Mouse (Mus musculus) midbrain, embryonic 15.5 days (tissue): ENCODE data around the gene Slc39a9. TPM values are rescaled to one million over a fixed set of nuclear protein-coding genes. Genes with fewer than 3 reads are reported as not detected.

Source experiments
- ATAC-seq: fragments of 200-750 bp; cut with Nextera tagmentation; replicated peaks from 2 replicates; pipeline ENCODE4 v1.8.0; 2017; ENCODE audit warnings: moderate TSS enrichment
- H3K27ac ChIP-seq: fragments of 300-500 bp; sonication (generic); 2 replicates; pipeline ENCODE4 v1.5.1; 2015; ENCODE audit warnings: mild to moderate bottlenecking, inconsistent platforms
- H3K27me3 ChIP-seq: fragments of 300-500 bp; sonication (generic); replicated peaks from 2 replicates; pipeline ENCODE4 v1.6.1; 2015; ENCODE audit warnings: inconsistent platforms
- H3K36me3 ChIP-seq: fragments of 300-500 bp; sonication (generic); replicated peaks from 2 replicates; pipeline ENCODE4 v1.6.1; 2015; ENCODE audit warnings: inconsistent platforms
- H3K4me1 ChIP-seq: fragments of 300-500 bp; sonication (generic); 2 replicates; pipeline ENCODE4 v1.6.1; 2015; ENCODE audit warnings: inconsistent platforms
- H3K4me2 ChIP-seq: fragments of 300-500 bp; sonication (generic); 2 replicates; pipeline ENCODE4 v1.6.1; 2015; ENCODE audit warnings: inconsistent platforms, mild to moderate bottlenecking, moderate library complexity
- H3K4me3 ChIP-seq: fragments of 300-500 bp; sonication (generic); 2 replicates; pipeline ENCODE4 v1.5.1; 2015; ENCODE audit warnings: mild to moderate bottlenecking, inconsistent platforms
- H3K9ac ChIP-seq: fragments of 300-500 bp; sonication (generic); 2 replicates; pipeline ENCODE4 v1.6.1; 2015; ENCODE audit warnings: mild to moderate bottlenecking, inconsistent platforms
- H3K9me3 ChIP-seq: fragments of 300-500 bp; sonication (generic); 2 replicates; pipeline ENCODE4 v1.6.1; 2016; ENCODE audit warnings: inconsistent platforms
- WGBS: fragments of 180-500 bp; shearing (Covaris S2); methylation state at CpG from one replicate; pipeline ENCODE4 v1.1.7; 2015; ENCODE audit warnings: mixed read lengths; 5-methylcytosine and 5-hydroxymethylcytosine counted together
- polyA plus RNA-seq: library from polyadenylated mRNA; unstranded; fragments of >200 nt; fragmentation: Nextera tagmentation; extraction: Ambion mirVana; gene quantifications from 2 replicates; pipeline ENCODE4 v1.2.1, GENCODE M21; 2015

Slc39a9 gene
- polyA plus RNA-seq, 1 experiment from 2014 or later: 27.5 TPM

- 93% methylated on average over 5 of the region's 5 CpGs for WGBS
- H3K9ac ChIP-seq: no peak overlapping the region
- H3K27me3 ChIP-seq: peaks cover 10% of the 10 kb centered on the region
- no peaks in the 10 kb centered on the region for H3K9me3 ChIP-seq
- no peak for ATAC-seq
- H3K4me1 ChIP-seq: no peaks in the 10 kb centered on the region
- H3K4me2 ChIP-seq: no peak overlapping the region
- no peaks in the 10 kb centered on the region for H3K36me3 ChIP-seq
- no peak overlapping the region for H3K4me3 ChIP-seq
- H3K27ac ChIP-seq: no peak overlapping the region
Observed at GRCm38 (mm10) chr12:80698526-80699143, 55.0 kb downstream of the Slc39a9 start.

- Histone ChIP-seq H3K27ac (no peak overlapping the region), H3K4me3 (no peak overlapping the region)
Observed at GRCm38 (mm10) chr12:80699144-80699531, 55.5 kb downstream of the Slc39a9 start.

GRCm38 (mm10) chr12:80701332-80701731 is 57.6 kb downstream of the Slc39a9 start:
- WGBS: 82% methylated on average over 7 of the region's 7 CpGs
- ATAC-seq: no peak

More at GRCm38 (mm10) chr12:80699144-80699531, 55.5 kb downstream of the Slc39a9 start:
- H3K9ac ChIP-seq: no peak overlapping the region
- no peaks in the 10 kb centered on the region for H3K36me3 ChIP-seq
- 0 out of 2 replicates have a peak, but pooled peaks cover 5% of the 10 kb centered on the region for H3K27me3 ChIP-seq
- no peak for ATAC-seq
- H3K9me3 ChIP-seq: no peaks in the 10 kb centered on the region
- WGBS: 70% methylated on average over 2 of the region's 2 CpGs
- no peak overlapping the region for H3K4me2 ChIP-seq
- no peaks in the 10 kb centered on the region for H3K4me1 ChIP-seq

GRCm38 (mm10) chr12:80706208-80706914 is 62.7 kb downstream of the Slc39a9 start:
- H3K4me2 ChIP-seq: no peak overlapping the region
- no peaks in the 10 kb centered on the region for H3K36me3 ChIP-seq
- H3K27me3 ChIP-seq: no peaks in the 10 kb centered on the region
- H3K4me3 ChIP-seq: no peak overlapping the region
- H3K4me1 ChIP-seq: no peaks in the 10 kb centered on the region; the same call in 1 of the 2 replicates
- no peak for ATAC-seq
- WGBS: 59% methylated on average over 11 of the region's 11 CpGs
- H3K27ac ChIP-seq: no peak overlapping the region
- no peaks in the 10 kb centered on the region for H3K9me3 ChIP-seq
- H3K9ac ChIP-seq: no peak overlapping the region

More at GRCm38 (mm10) chr12:80701332-80701731, 57.6 kb downstream of the Slc39a9 start:
- Histone ChIP-seq H3K27ac (no peak overlapping the region), H3K4me3 (no peak overlapping the region), H3K9me3 (no peaks in the 10 kb centered on the region), H3K4me2 (no peak overlapping the region), H3K9ac (no peak overlapping the region), H3K36me3 (no peaks in the 10 kb centered on the region), H3K4me1 (no peaks in the 10 kb centered on the region), H3K27me3 (no peaks in the 10 kb centered on the region)

GRCm38 (mm10) chr12:80706915-80707604 is 63.4 kb downstream of the Slc39a9 start:
- Histone ChIP-seq H3K27me3 (no peaks in the 10 kb centered on the region), H3K4me2 (no peak overlapping the region), H3K9ac (no peak overlapping the region), H3K9me3 (no peaks in the 10 kb centered on the region), H3K36me3 (no peaks in the 10 kb centered on the region), H3K27ac (no peak overlapping the region), H3K4me3 (no peak overlapping the region), H3K4me1 (no peaks in the 10 kb centered on the region; the same call in 1 of the 2 replicates)
- no peak for ATAC-seq
- 45% methylated on average over 6 of the region's 6 CpGs for WGBS

- H3K36me3 ChIP-seq: no peaks in the 10 kb centered on the region
- WGBS: 76% methylated on average over 6 of the region's 6 CpGs
- H3K4me2 ChIP-seq: no peak overlapping the region
- H3K27ac ChIP-seq: no peak overlapping the region
- ATAC-seq: no peak
- no peak overlapping the region for H3K4me3 ChIP-seq
- H3K27me3 ChIP-seq: no peaks in the 10 kb centered on the region
- no peaks in the 10 kb centered on the region for H3K9me3 ChIP-seq
- no peak overlapping the region for H3K9ac ChIP-seq
- no peaks in the 10 kb centered on the region for H3K4me1 ChIP-seq
Observed at GRCm38 (mm10) chr12:80715915-80716314, 72.2 kb downstream of the Slc39a9 start.

- H3K36me3 ChIP-seq: no peaks in the 10 kb centered on the region
- H3K4me3 ChIP-seq: no peak overlapping the region
- no peak overlapping the region for H3K4me2 ChIP-seq
- H3K27me3 ChIP-seq: no peaks in the 10 kb centered on the region
- H3K9me3 ChIP-seq: no peaks in the 10 kb centered on the region
- no peak for ATAC-seq
- H3K4me1 ChIP-seq: no peaks in the 10 kb centered on the region
- H3K9ac ChIP-seq: no peak overlapping the region
- H3K27ac ChIP-seq: no peak overlapping the region
- 71% methylated on average over 2 of the region's 2 CpGs for WGBS
Observed at GRCm38 (mm10) chr12:80719141-80719540, 75.5 kb downstream of the Slc39a9 start.

GRCm38 (mm10) chr12:80720507-80720906 is 76.8 kb downstream of the Slc39a9 start:
- Histone ChIP-seq H3K36me3 (no peaks in the 10 kb centered on the region), H3K4me3 (no peak overlapping the region), H3K27ac (no peak overlapping the region), H3K4me2 (no peak overlapping the region), H3K9me3 (no peaks in the 10 kb centered on the region), H3K4me1 (no peaks in the 10 kb centered on the region), H3K27me3 (no peaks in the 10 kb centered on the region), H3K9ac (no peak overlapping the region)
- WGBS: 28% methylated on average over 12 of the region's 12 CpGs
- no peak for ATAC-seq

- Histone ChIP-seq H3K9ac (no peak overlapping the region), H3K4me3 (no peak overlapping the region), H3K9me3 (no peaks in the 10 kb centered on the region), H3K27ac (no peak overlapping the region), H3K36me3 (no peaks in the 10 kb centered on the region), H3K4me2 (no peak overlapping the region), H3K4me1 (no peaks in the 10 kb centered on the region), H3K27me3 (no peaks in the 10 kb centered on the region)
- no peak for ATAC-seq
- WGBS: 87% methylated on average over 15 of the region's 15 CpGs
Observed at GRCm38 (mm10) chr12:80721458-80721857, 77.8 kb downstream of the Slc39a9 start.

- no peaks in the 10 kb centered on the region for H3K9me3 ChIP-seq
- no peak overlapping the region for H3K4me2 ChIP-seq
- H3K27me3 ChIP-seq: no peaks in the 10 kb centered on the region
- H3K27ac ChIP-seq: no peak overlapping the region
- ATAC-seq: no peak
- no peak overlapping the region for H3K4me3 ChIP-seq
- H3K9ac ChIP-seq: no peak overlapping the region
- WGBS: 28% methylated on average over 10 of the region's 10 CpGs
- no peaks in the 10 kb centered on the region for H3K36me3 ChIP-seq
- H3K4me1 ChIP-seq: no peaks in the 10 kb centered on the region
Observed at GRCm38 (mm10) chr12:80724853-80725559, 81.3 kb downstream of the Slc39a9 start.

GRCm38 (mm10) chr12:80728207-80728606 is 84.5 kb downstream of the Slc39a9 start:
- Histone ChIP-seq H3K9ac (no peak overlapping the region), H3K4me1 (no peaks in the 10 kb centered on the region), H3K27ac (no peak overlapping the region), H3K4me3 (no peak overlapping the region), H3K9me3 (no peaks in the 10 kb centered on the region), H3K4me2 (no peak overlapping the region), H3K36me3 (no peaks in the 10 kb centered on the region), H3K27me3 (no peaks in the 10 kb centered on the region)
- ATAC-seq: no peak
- 11% methylated on average over 1 of the region's 1 CpGs for WGBS

- WGBS: 60% methylated on average over 2 of the region's 2 CpGs
- Histone ChIP-seq H3K9me3 (no peaks in the 10 kb centered on the region), H3K27ac (no peak overlapping the region), H3K4me1 (no peaks in the 10 kb centered on the region), H3K4me2 (no peak overlapping the region), H3K27me3 (no peaks in the 10 kb centered on the region), H3K4me3 (no peak overlapping the region), H3K9ac (no peak overlapping the region), H3K36me3 (no peaks in the 10 kb centered on the region)
- ATAC-seq: no peak
Observed at GRCm38 (mm10) chr12:80728814-80729213, 85.1 kb downstream of the Slc39a9 start.
